Mouse (Mus musculus) adrenal gland, adult 18-20 months (tissue): ENCODE data around the gene Tubb2b. TPM values are rescaled to one million over a fixed set of nuclear protein-coding genes. Genes with fewer than 3 reads are reported as not detected.

Source experiments
- DNase-seq, 2 experiments: peaks; one replicate each; pipeline ENCODE4 v3.0.0; 2021 to 2022; ENCODE audit warnings: low spot score in 2 of 2
- total RNA-seq, 2 experiments: library from RNA; stranded (reverse); gene quantifications; 1 replicate in 1 of 2; 2 replicates in 1 of 2; pipeline ENCODE4 v1.2.3; 2021

Tubb2b gene
- total RNA-seq, 2 experiments from 2014 or later, result 1.0 to 2.9 TPM

- DNase-seq, result no peak
Measured at GRCm38 (mm10) chr13:34143389-34143788, 13.1 kb upstream of the Tubb2b start.

GRCm38 (mm10) chr13:34136605-34137004, 6.3 kb upstream of the Tubb2b start:
- DNase-seq, result no peak

- no peak for DNase-seq
Measured at GRCm38 (mm10) chr13:34134276-34134675, 4.0 kb upstream of the Tubb2b start.

GRCm38 (mm10) chr13:34133326-34134071, 3.2 kb upstream of the Tubb2b start:
- DNase-seq, result no peak

- no peak for DNase-seq
Measured at GRCm38 (mm10) chr13:34132875-34133274, 2.6 kb upstream of the Tubb2b start.

GRCm38 (mm10) chr13:34132299-34132698, 2.0 kb upstream of the Tubb2b start:
- no peak for DNase-seq

GRCm38 (mm10) chr13:34131708-34132060, 1.4 kb upstream of the Tubb2b start:
- no peak for DNase-seq

- no peak for DNase-seq
Measured at GRCm38 (mm10) chr13:34131011-34131707, 893 bp upstream of the Tubb2b start.

- peak in 1 of 2 experiments; percentile 26 for DNase-seq
Measured at GRCm38 (mm10) chr13:34129485-34130225, 611 bp downstream of the Tubb2b start.

- no peak for DNase-seq
Measured at GRCm38 (mm10) chr13:34128276-34129114, 1.8 kb downstream of the Tubb2b start.

GRCm38 (mm10) chr13:34125711-34126110, 4.6 kb downstream of the Tubb2b start:
- DNase-seq, result no peak

GRCm38 (mm10) chr13:34120536-34120935, 9.7 kb downstream of the Tubb2b start:
- no peak for DNase-seq

GRCm38 (mm10) chr13:34119406-34119805, 10.9 kb downstream of the Tubb2b start:
- no peak for DNase-seq

GRCm38 (mm10) chr13:34118816-34119215, 11.4 kb downstream of the Tubb2b start:
- no peak for DNase-seq

- DNase-seq, result no peak
Measured at GRCm38 (mm10) chr13:34116508-34116907, 13.8 kb downstream of the Tubb2b start.

- DNase-seq, result no peak
Measured at GRCm38 (mm10) chr13:34114654-34115053, 15.6 kb downstream of the Tubb2b start.

GRCm38 (mm10) chr13:34113086-34113485, 17.2 kb downstream of the Tubb2b start:
- no peak for DNase-seq

GRCm38 (mm10) chr13:34112369-34113081, 17.7 kb downstream of the Tubb2b start:
- peak in 1 of 2 experiments; percentile 60 for DNase-seq

GRCm38 (mm10) chr13:34111878-34112277, 18.4 kb downstream of the Tubb2b start:
- DNase-seq, result no peak

- no peak for DNase-seq
Measured at GRCm38 (mm10) chr13:34111019-34111418, 19.2 kb downstream of the Tubb2b start.
